Mouse (Mus musculus): ENCODE results near the gene Mpv17l2. TPM values are rescaled to one million over a fixed set of nuclear protein-coding genes. Genes with fewer than 3 reads are reported as not detected.

The Mpv17l2 gene
- polyA plus RNA-seq, 1 experiment, result not detected

DNA sequence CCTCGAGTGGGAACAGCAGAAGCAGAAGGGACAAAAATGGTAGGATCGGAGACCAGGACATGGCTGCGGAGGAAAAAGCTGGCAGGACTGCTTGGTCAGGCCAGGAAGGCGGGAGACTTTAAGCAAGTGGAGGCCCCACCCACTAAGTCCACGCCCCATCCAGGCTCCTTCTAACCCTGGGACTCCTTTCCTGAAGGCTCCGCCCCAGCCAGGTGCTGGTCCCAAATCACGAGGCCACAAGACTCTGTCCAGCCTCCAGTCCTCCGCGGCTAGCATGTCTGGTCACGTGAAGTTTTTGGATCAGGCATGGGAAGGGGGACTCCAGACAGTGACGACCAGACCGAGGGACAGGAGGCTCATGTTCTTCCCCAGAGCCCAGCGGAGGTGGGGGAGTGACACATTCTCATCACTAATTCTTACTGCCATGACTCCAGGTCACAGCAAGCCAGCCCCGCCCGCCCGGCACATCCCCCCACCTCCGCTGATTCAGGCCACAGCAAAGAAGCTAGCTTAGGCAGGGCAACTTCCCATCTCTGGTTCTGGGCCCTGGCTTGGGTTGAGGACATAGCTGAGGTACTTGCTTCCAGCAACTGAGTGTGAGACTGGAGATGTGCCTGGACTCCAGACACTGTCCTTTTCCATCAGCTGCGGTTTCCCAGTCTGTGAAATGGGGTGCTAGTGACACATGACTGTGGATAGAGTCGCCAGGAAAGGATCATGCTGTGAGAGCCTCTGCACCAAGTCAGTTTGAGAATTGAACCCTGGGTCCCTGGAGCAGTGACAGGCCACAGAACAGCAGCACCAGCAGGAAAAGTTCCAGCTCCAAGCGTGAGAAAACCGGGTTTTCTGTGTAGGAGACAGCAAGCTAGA, 6.1 kb upstream of the Mpv17l2 start:
- TF ChIP-seq CTCF (IDR thresholded peaks at IDR 0.05; ENCODE audit: insufficient read depth, low read depth, low read length), result no peak
- no peak for TF ChIP-seq POLR2A (IDR thresholded peaks at IDR 0.05; ENCODE audit: insufficient read depth, low read depth, low read length)
- peaks cover 30% of the 10 kb centered on the region for H3K4me1 ChIP-seq (ENCODE audit: control insufficient read depth, insufficient read depth, low read length)
- WGBS, result 19% methylated on average over 21 of the region's 21 CpGs
- peak overlapping the region; percentile 19 for H3K4me3 ChIP-seq (ENCODE audit: insufficient read depth, low read depth, low read length)
- no peak overlapping the region for H3K27ac ChIP-seq (ENCODE audit: insufficient read depth, low read depth, low read length)

DNA sequence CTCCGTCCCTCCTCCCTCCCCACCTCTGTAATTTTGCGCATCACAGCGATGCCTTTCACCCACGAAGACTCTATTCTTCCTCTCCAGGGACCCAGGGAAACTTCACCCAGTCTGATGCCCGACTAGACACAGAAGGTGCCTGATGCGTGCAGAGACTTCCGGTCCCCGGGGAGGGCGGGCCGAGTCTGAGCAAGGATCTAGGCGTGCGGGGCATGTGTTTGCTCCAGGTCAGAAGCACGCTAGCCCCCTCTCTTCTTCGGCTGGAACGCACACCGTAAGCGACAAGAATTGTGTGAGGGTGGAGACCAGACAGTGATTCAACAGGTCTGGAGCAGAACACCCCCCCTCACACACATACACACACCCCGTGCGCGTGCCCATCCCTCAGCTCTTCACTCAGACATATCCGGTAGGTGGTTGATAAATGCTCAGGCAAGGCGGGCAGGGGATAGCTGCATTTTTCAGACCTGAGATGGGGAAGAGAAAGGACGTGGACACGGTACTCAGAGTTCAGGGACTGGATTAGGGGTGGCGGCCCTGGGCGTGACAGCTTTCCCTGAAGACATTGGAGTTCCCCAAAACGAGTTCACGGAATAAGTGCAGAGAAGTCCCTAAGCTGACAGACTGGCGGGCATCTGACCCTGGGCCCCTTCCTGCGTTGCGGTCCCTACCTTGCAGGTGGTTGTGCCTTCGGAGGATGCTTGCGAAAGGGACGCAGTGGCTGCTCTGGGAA, 5.3 kb upstream of the Mpv17l2 start:
- H3K27ac ChIP-seq (ENCODE audit: insufficient read depth, low read depth, low read length), result no peak overlapping the region
- WGBS, result 7% methylated on average over 34 of the region's 34 CpGs
- TF ChIP-seq POLR2A (IDR thresholded peaks at IDR 0.05; ENCODE audit: insufficient read depth, low read depth, low read length) (no peak), CTCF (IDR thresholded peaks at IDR 0.05; ENCODE audit: insufficient read depth, low read depth, low read length) (no peak)
- H3K4me1 ChIP-seq (ENCODE audit: control insufficient read depth, insufficient read depth, low read length), result peaks cover 32% of the 10 kb centered on the region
- H3K4me3 ChIP-seq (ENCODE audit: insufficient read depth, low read depth, low read length), result peak overlapping the region; percentile 19

DNA sequence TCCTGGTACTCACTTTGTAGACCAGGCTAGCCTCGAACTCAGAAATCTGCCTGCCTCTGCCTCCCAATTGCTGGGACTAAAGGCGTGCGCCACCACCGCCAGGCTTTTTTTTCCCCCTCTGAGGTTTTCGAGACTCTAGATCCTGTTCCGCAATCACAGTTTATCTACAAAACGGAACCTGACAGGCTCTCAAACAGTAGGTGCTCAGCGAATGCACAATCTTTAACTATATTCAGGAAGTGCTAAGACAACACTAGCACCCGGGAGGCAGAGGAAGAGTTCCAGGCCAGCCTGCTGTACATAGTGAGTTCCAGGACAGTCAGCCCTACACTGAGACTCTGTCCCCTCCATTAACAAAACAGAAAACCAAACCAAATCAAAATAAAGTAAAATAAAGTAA, 4.6 kb upstream of the Mpv17l2 start:
- TF ChIP-seq POLR2A (IDR thresholded peaks at IDR 0.05; ENCODE audit: insufficient read depth, low read depth, low read length), result no peak
- no peak for TF ChIP-seq CTCF (IDR thresholded peaks at IDR 0.05; ENCODE audit: insufficient read depth, low read depth, low read length)
- WGBS, result 69% methylated on average over 9 of the region's 9 CpGs
- Histone ChIP-seq H3K4me3 (ENCODE audit: insufficient read depth, low read depth, low read length) (no peak overlapping the region), H3K27ac (ENCODE audit: insufficient read depth, low read depth, low read length) (no peak overlapping the region), H3K4me1 (ENCODE audit: control insufficient read depth, insufficient read depth, low read length) (peaks cover 34% of the 10 kb centered on the region)

DNA sequence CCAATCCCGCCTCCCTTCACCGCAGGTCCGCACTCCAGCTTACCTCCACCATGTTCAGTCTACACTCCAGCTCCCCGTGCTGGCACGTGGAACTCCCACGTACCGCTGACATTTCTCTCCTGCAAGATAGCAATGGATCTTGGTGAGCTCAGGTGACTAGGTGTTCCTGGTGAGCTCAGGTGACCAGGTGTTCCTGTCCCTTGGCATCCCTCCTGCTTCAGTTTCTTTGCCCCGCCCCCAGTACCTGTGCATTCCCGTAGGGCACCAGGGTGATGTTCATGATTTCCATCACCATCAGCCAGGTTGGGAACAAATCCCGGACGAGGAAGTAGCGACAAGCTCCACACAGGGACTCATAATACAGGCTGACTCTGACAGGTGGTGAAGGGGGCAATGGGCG, 3.9 kb upstream of the Mpv17l2 start:
- Histone ChIP-seq H3K27ac (ENCODE audit: insufficient read depth, low read depth, low read length) (no peak overlapping the region), H3K4me3 (ENCODE audit: insufficient read depth, low read depth, low read length) (no peak overlapping the region), H3K4me1 (ENCODE audit: control insufficient read depth, insufficient read depth, low read length) (peaks cover 37% of the 10 kb centered on the region)
- 94% methylated on average over 13 of the region's 13 CpGs for WGBS
- TF ChIP-seq CTCF (IDR thresholded peaks at IDR 0.05; ENCODE audit: insufficient read depth, low read depth, low read length) (no peak), POLR2A (IDR thresholded peaks at IDR 0.05; ENCODE audit: insufficient read depth, low read depth, low read length) (no peak)

DNA sequence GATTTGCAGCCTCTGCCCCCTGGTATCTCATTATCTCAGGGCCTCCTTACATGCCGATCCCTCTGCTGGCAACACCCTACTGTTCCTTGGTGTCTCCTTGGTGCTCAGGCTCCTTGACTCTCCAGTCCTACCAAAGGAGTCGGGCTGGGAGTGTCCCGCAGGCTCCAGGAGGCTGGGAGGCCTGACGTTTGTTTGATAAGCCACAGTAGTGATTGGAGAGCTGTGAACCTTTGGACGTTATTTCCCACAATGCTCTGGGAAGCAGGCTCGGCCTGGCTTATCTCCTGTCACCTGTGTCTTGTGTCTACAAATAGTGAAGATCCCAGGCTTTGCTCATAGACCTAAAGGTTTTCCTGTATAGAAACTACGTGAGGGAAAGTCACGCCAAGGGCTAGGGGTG, 3.3 kb upstream of the Mpv17l2 start:
- H3K27ac ChIP-seq (ENCODE audit: insufficient read depth, low read depth, low read length), result no peak overlapping the region
- H3K4me3 ChIP-seq (ENCODE audit: insufficient read depth, low read depth, low read length), result no peak overlapping the region
- peaks cover 34% of the 10 kb centered on the region for H3K4me1 ChIP-seq (ENCODE audit: control insufficient read depth, insufficient read depth, low read length)
- 90% methylated on average over 8 of the region's 8 CpGs for WGBS
- no peak for TF ChIP-seq POLR2A (IDR thresholded peaks at IDR 0.05; ENCODE audit: insufficient read depth, low read depth, low read length)

DNA sequence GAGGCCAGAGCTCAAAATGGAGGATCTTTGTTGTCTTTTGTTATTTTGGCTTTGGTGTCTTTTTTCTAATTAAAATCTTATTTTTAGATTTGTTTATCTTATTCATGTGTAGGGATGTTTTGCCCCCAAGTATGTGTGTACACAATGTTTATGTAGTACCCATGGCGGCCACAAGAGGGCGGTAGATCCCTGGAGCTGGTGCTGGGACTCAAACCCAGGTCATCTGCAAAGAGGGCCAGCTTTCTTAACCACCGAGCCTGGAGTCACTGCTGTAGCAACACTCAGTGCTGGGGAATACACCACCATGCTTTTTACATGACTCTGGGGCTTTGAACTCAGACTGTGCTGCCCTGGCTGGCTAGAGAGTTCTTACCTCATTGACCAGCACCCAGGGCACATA, 2.6 kb upstream of the Mpv17l2 start:
- H3K4me1 ChIP-seq (ENCODE audit: control insufficient read depth, insufficient read depth, low read length), result peaks cover 35% of the 10 kb centered on the region
- H3K27ac ChIP-seq (ENCODE audit: insufficient read depth, low read depth, low read length), result no peak overlapping the region
- H3K4me3 ChIP-seq (ENCODE audit: insufficient read depth, low read depth, low read length), result no peak overlapping the region
- 8% methylated on average over 3 of the region's 3 CpGs for WGBS
- TF ChIP-seq POLR2A (IDR thresholded peaks at IDR 0.05; ENCODE audit: insufficient read depth, low read depth, low read length) (no peak), CTCF (IDR thresholded peaks at IDR 0.05; ENCODE audit: insufficient read depth, low read depth, low read length) (peak; percentile 63; the same call in 1 of the 2 replicates)

DNA sequence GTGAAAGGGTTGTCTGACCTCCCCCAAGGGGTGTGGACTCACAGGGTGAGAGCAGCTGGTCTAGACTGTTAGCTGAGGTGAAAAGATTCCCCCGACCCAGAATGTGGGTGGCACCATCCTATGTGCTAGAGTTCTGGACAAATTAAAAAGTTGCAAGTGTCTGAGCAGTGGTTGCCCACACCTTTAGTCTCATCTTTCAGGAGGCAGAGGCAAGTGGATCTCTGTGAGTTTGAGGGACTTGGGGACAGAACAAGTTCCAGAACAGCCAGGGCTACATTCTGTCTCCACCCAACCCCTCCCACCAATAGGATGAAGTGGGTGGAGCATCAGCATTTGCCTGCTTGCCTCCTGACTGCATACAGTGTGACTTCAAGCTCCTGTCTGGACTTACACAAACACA, 1.4 kb upstream of the Mpv17l2 start:
- 77% methylated on average over 1 of the region's 1 CpGs for WGBS
- no peak overlapping the region for H3K4me3 ChIP-seq (ENCODE audit: insufficient read depth, low read depth, low read length)
- H3K4me1 ChIP-seq (ENCODE audit: control insufficient read depth, insufficient read depth, low read length), result peaks cover 44% of the 10 kb centered on the region
- no peak overlapping the region for H3K27ac ChIP-seq (ENCODE audit: insufficient read depth, low read depth, low read length)
- TF ChIP-seq CTCF (IDR thresholded peaks at IDR 0.05; ENCODE audit: insufficient read depth, low read depth, low read length) (no peak), POLR2A (IDR thresholded peaks at IDR 0.05; ENCODE audit: insufficient read depth, low read depth, low read length) (no peak)

DNA sequence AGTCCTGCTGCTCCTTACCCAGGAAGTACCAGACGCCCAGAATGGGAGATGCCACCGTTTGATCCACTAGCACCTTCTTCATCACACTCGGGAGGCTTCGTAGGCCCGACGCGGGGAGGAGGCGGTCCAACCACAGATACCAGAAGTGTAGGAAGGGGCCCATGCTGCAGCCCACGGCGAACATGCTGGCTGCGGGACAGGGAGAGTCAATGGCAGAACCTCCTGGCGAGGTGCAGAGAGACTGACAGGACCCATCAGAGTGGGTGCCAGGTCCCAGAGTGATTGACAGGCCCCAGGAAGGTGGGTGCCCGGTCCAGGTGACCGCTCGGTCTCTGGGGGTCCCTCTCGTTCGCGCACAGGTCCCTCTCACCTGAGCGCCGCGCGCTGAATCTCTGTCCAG, 396 bp downstream of the Mpv17l2 start:
- no peak for TF ChIP-seq POLR2A (IDR thresholded peaks at IDR 0.05; ENCODE audit: insufficient read depth, low read depth, low read length)
- no peak for TF ChIP-seq CTCF (IDR thresholded peaks at IDR 0.05; ENCODE audit: insufficient read depth, low read depth, low read length)
- WGBS, result under 1% methylated on average over 22 of the region's 22 CpGs
- peaks cover 46% of the 10 kb centered on the region for H3K4me1 ChIP-seq (ENCODE audit: control insufficient read depth, insufficient read depth, low read length)
- peak overlapping the region; percentile 61 for H3K27ac ChIP-seq (ENCODE audit: insufficient read depth, low read depth, low read length)
- H3K4me3 ChIP-seq (ENCODE audit: insufficient read depth, low read depth, low read length), result peak overlapping the region; percentile 85
